9 mouse cellular contexts compared by ENCODE assay signal in genomic region chr7:81455155-81455651, GRCm38 (mm10). TPM values are rescaled to one million over a fixed set of nuclear protein-coding genes. Genes with fewer than 3 reads are reported as not detected.
DNase-seq lines count a peak whose midpoint lies in the region; ATAC-seq and TF ChIP-seq lines count a peak whose summit lies in the region.
"Had no signal": no experiment of that assay in that cellular context is flagged by ENCODE, and none has a peak within 500 bp of the region (broad histone marks: within the 10 kb centered on the region; RNA-seq: fewer than 3 reads in every experiment).

Gene Cpeb1, minus strand, starts transcription at chr7:81455465.

- under 1% methylated on average over 28 of the region's 28 CpGs for WGBS in forebrain, embryonic 13.5 days
- 3% methylated on average over 28 of the region's 28 CpGs for WGBS in liver, postnatal 0 days (ENCODE audit: insufficient replicate concordance)

- H3K9me3 ChIP-seq in E14TG2a.4 (ENCODE audit: low read length) = no peaks in the 10 kb centered on the region
- H3K9me3 ChIP-seq in forebrain, embryonic 13.5 days (replicated peaks) = no peaks in the 10 kb centered on the region
- no peaks in the 10 kb centered on the region for H3K9me3 ChIP-seq in liver, postnatal 0 days (ENCODE audit: low read length)

- H3K27me3 ChIP-seq in E14TG2a.4 (ENCODE audit: insufficient read depth, low read length) = peaks cover 75% of the 10 kb centered on the region
- peaks cover 83% of the 10 kb centered on the region for H3K27me3 ChIP-seq in forebrain, embryonic 13.5 days
- peaks cover 68% of the 10 kb centered on the region for H3K27me3 ChIP-seq in liver, postnatal 0 days (ENCODE audit: insufficient read depth, low read length)

- no peaks in the 10 kb centered on the region for H3K36me3 ChIP-seq in E14TG2a.4 (ENCODE audit: insufficient read depth, low read length)
- H3K36me3 ChIP-seq in forebrain, embryonic 13.5 days (ENCODE audit: poor library complexity, severe bottlenecking) = no peaks in the 10 kb centered on the region
- H3K36me3 ChIP-seq in liver, postnatal 0 days (replicated peaks; ENCODE audit: insufficient read depth, low read length) = no peaks in the 10 kb centered on the region

- H3K9ac ChIP-seq in forebrain, embryonic 13.5 days = peak within 1 kb of the TSS; percentile 59
- no peak within 1 kb of the TSS for H3K9ac ChIP-seq in liver, postnatal 0 days (replicated peaks)

- no peak for TF ChIP-seq CTCF in E14TG2a.4 (conservative IDR thresholded peaks at IDR 0.05; ENCODE audit: low read length)
- peak; percentile 15; the same call in 1 of the 2 replicates for TF ChIP-seq CTCF in liver, postnatal 0 days (IDR thresholded peaks at IDR 0.05; ENCODE audit: low read depth)

- TF ChIP-seq EP300 in liver, postnatal 0 days (IDR thresholded peaks at IDR 0.05; ENCODE audit: low read depth) = no peak

- ATAC-seq in forebrain, embryonic 13.5 days = peak; percentile 42
- peak; percentile 33; the same call in 1 of the 2 replicates for ATAC-seq in liver, postnatal 0 days
- ATAC-seq in erythroblast, adult 5-6 weeks (replicated peaks; ENCODE audit: low FRiP score, poor library complexity, severe bottlenecking) = no peak

- peak within 1 kb of the TSS; percentile 85 for H3K4me2 ChIP-seq in forebrain, embryonic 13.5 days
- H3K4me2 ChIP-seq in liver, postnatal 0 days (ENCODE audit: low read depth, low read length) = peak within 1 kb of the TSS; percentile 73

- peak; percentile 24 for DNase-seq in brain, embryonic 18.5 days (ENCODE audit: low read depth, low spot score)
- peak; percentile 77 to 83 for DNase-seq in heart, postnatal 10 days
- DNase-seq in layer of hippocampus, adult 11-12 months (ENCODE audit: low spot score) = peak; percentile 71
- no peak for DNase-seq in liver, postnatal 0 days
- peak; percentile 58 for DNase-seq in ovary, postnatal 36 days (ENCODE audit: low spot score)

- peaks cover 26% of the 10 kb centered on the region for H3K4me1 ChIP-seq in E14TG2a.4 (replicated peaks; ENCODE audit: low read depth, low read length)
- H3K4me1 ChIP-seq in forebrain, embryonic 13.5 days = peaks cover 26% of the 10 kb centered on the region
- H3K4me1 ChIP-seq in liver, postnatal 0 days (ENCODE audit: insufficient read depth) = peaks cover 14% of the 10 kb centered on the region

- peak within 1 kb of the TSS; percentile 73 for H3K4me3 ChIP-seq in E14TG2a.4 (replicated peaks; ENCODE audit: low read length)
- peak within 1 kb of the TSS; percentile 50 for H3K4me3 ChIP-seq in forebrain, embryonic 13.5 days
- H3K4me3 ChIP-seq in liver, postnatal 0 days (ENCODE audit: low read depth, low read length) = peak within 1 kb of the TSS; percentile 46

- intact Hi-C loops in heart, postnatal 10 days (cut with DNase I) = loop anchor here (5.0 to 10.0 kb wide), 2 partner anchors 67 to 310 kb away; partner anchors contain the start of gene Ramac

- H3K27ac ChIP-seq in forebrain, embryonic 13.5 days = no peak within 1 kb of the TSS
- H3K27ac ChIP-seq in liver, postnatal 0 days (ENCODE audit: low read depth) = no peak within 1 kb of the TSS

RNA-seq across cellular contexts. Expression of gene Cpeb1, which starts in this region (rescaled TPM):
- 0.87 and 1.0 TPM in 2 replicates for polyA plus RNA-seq in forebrain, embryonic 13.5 days (2015; fragmentation: Nextera tagmentation; extraction: Ambion mirVana)
- total RNA-seq in heart, postnatal 10 days (2021) = 10 to 100 TPM in 1 of 2 experiments, 1 to 10 TPM in 1; 9.8 to 11.5 TPM
- polyA plus RNA-seq in liver, postnatal 0 days (2015; fragmentation: Nextera tagmentation; extraction: Ambion mirVana) = 0.08 and 0.28 TPM in 2 replicates
- total RNA-seq in erythroblast, adult 5-6 weeks (2015; ENCODE audit: low replicate concordance) = not detected in 2 replicates
- total RNA-seq in erythroblast, adult 5-6 weeks (2017; ENCODE audit: low replicate concordance) = not detected in 2 replicates
- total RNA-seq: MEL had no signal

Comparison
In these comparisons a context has a peak if more than half of its experiments do, and no peak if none do; other contexts are left out.
1. RNA of gene Cpeb1 (total RNA-seq): 9.8 to 11.5 TPM in heart, postnatal 10 days; not detected in erythroblast, adult 5-6 weeks; every median in the first group is over 10 times any median in the second.
2. Peak in ATAC-seq, H3K4me3 ChIP-seq and H3K4me2 ChIP-seq in liver, postnatal 0 days; RNA of the gene not detected or under 1 TPM.
3. Peak in every context shown above with its lines, with median percentiles within 50 percentile points of each other: H3K4me3 ChIP-seq.